24 mouse cellular contexts compared by ENCODE assay signal in the genomic region with DNA sequence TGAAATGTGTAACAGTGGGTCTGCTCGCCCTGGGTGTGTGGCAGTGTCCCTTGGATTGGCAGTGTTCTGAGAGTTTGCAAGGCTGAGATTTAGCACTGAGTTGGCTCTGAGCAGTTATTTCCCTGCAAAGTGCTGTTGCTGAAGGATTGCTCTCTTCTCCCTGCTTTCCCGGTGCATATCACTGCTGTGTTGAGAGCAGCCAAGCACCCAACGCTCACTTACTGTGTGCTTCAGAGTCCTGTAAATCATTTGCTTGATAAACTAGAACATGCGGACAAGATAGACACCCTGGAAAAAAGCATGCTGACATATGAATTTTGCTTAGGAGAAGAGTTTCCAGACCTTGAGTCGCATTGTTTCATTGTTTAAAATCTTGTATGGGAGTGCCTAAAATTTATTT. TPM values are rescaled to one million over a fixed set of nuclear protein-coding genes. Genes with fewer than 3 reads are reported as not detected.
"Had no signal": no experiment of that assay in that cellular context is flagged by ENCODE, and none has a peak within 500 bp of the region (broad histone marks: within the 10 kb centered on the region; RNA-seq: fewer than 3 reads in every experiment).

No protein-coding gene starts in this region.

- H3K27me3 ChIP-seq: limb, embryonic 12.5 days; liver, embryonic 13.5 days; lung, embryonic 15.5 days; megakaryocyte, embryonic 14.5 days; midbrain, embryonic 15.5 days; neural tube, embryonic 13.5 days; stomach, embryonic 15.5 days had no signal

- H3K4me1 ChIP-seq: limb, embryonic 12.5 days; liver, embryonic 13.5 days; lung, embryonic 15.5 days; megakaryocyte, embryonic 14.5 days; midbrain, embryonic 15.5 days; neural tube, embryonic 13.5 days; stomach, embryonic 15.5 days had no signal

- H3K27ac ChIP-seq: limb, embryonic 12.5 days; liver, embryonic 13.5 days; lung, embryonic 15.5 days; macrophage; midbrain, embryonic 15.5 days; neural tube, embryonic 13.5 days; stomach, embryonic 15.5 days had no signal

- H3K4me3 ChIP-seq: limb, embryonic 12.5 days; liver, embryonic 13.5 days; lung, embryonic 15.5 days; megakaryocyte, embryonic 14.5 days; midbrain, embryonic 15.5 days; neural tube, embryonic 13.5 days; stomach, embryonic 15.5 days had no signal

- DNase-seq: layer of hippocampus, adult 9-11 months; layer of hippocampus, postnatal 36 days; liver; liver, embryonic 13.5 days; liver, postnatal 0 days; lung, postnatal 14 days; right cerebral cortex, adult 18-20 months; spleen, adult 18-20 months; thymus, adult 2 months; thymus, postnatal 25 days had no signal

- H3K36me3 ChIP-seq: limb, embryonic 12.5 days; liver, embryonic 13.5 days; lung, embryonic 15.5 days; midbrain, embryonic 15.5 days; neural tube, embryonic 13.5 days; stomach, embryonic 15.5 days had no signal

RNA-seq across cellular contexts. Expression of a gene that starts 6.9 kb away (rescaled TPM):
- total RNA-seq: layer of hippocampus, adult 18-20 months; layer of hippocampus, postnatal 36 days; left cerebral cortex, adult 8-10 months; left cerebral cortex, postnatal 36 days; monocyte, adult 5-6 weeks had no signal
- polyA plus RNA-seq: intestine, embryonic 16.5 days; limb, embryonic 12.5 days; liver, embryonic 13.5 days; liver, postnatal 0 days; lung, embryonic 15.5 days; macrophage; midbrain, embryonic 11.5 days; midbrain, embryonic 15.5 days; neural tube, embryonic 13.5 days; stomach, embryonic 15.5 days; thymus, adult 2 months; urinary bladder, adult 2 months had no signal
